Mouse (Mus musculus): ENCODE results near the gene Rcor3. TPM values are rescaled to one million over a fixed set of nuclear protein-coding genes. Genes with fewer than 3 reads are reported as not detected.
A peak's percentile ranks its signal among the peaks of the same experiment; 100 is the strongest.

Rcor3 gene
- polyA plus RNA-seq, 1 experiment from 2014 or later, result 20.1 TPM

DNA sequence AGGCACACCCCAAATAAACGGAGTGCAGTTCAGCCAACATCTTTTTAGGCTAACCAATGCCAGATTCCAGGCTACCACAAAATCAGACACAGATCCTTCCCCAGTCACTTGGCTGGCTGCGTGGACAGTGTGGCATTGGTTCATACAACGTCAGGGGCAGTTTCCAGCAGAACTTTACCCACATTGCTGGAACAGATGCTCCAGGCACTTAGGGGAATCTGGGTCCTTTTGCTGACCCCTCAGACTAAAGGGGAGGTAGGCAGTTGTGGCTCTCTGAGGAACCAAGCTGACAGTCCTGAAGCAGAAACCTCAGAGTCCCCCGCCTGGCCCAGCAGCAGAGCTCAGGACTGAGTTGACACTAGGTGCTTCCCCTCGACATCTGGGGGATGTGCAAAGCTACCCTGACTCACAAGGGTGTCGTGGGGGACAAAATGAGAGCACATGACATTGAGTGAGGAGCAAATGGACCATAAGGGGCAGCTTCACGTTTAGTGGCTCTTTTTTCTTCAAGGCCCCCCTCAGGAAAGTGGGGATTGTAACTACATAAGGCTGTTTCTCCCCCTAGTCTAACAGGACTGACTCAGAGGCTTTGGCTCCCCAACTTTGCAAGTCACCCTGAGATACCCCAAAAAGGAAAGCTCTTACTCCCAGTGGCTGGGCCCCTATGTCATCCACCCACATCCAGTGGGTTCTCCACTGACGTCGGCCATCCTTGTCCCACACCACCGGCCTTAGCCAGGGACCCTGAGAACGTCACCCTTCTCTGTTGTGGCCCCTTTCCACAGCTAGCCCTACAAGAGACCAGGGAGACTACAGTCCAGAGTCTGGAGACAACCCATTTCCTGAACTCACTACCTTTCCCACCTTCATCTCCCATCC is 46.9 kb downstream of the Rcor3 start:
- Histone ChIP-seq H3K27ac (ENCODE audit: low read depth, low read length) (no peak overlapping the region), H3K9ac (ENCODE audit: low read length) (no peak overlapping the region), H3K9me3 (replicated peaks; ENCODE audit: control insufficient read depth, low read length) (no peaks in the 10 kb centered on the region), H3K4me1 (ENCODE audit: control insufficient read depth, insufficient read depth, low read length) (no peaks in the 10 kb centered on the region), H3K27me3 (replicated peaks; ENCODE audit: control insufficient read depth, insufficient read depth, low read length) (peaks cover 13% of the 10 kb centered on the region; the same call in 1 of the 2 replicates), H3K4me3 (ENCODE audit: low read depth, low read length) (no peak overlapping the region), H3K36me3 (ENCODE audit: control insufficient read depth, insufficient read depth, low read length) (no peaks in the 10 kb centered on the region), H3K4me2 (ENCODE audit: low read length) (peak overlapping the region; percentile 85; the same call in 1 of the 2 replicates)
- ATAC-seq (no peak), DNase-seq (ENCODE audit: low spot score) (no peak)
- 79% methylated on average over 11 of the region's 11 CpGs for WGBS

DNA sequence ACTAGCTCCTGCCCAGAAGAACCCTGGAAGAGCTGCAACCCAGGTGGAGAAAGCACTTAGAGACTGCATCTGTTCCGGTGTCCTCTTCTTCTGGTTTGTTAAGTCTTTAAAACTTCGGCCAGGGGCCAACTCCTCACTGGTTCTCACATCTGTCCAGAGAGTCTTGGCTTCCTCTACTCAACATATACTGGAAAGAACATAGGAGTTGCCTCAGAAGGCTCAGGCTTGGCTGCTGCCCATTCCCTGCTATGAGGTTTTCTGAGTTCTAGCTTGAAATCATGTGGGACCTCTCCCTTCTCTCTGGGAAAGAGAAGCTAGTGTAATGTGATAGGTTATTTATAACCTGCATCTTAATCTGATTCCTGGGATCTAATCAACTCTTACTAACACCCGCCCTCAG is 47.6 kb downstream of the Rcor3 start:
- ATAC-seq (no peak), DNase-seq (ENCODE audit: low spot score) (no peak)
- Histone ChIP-seq H3K9me3 (replicated peaks; ENCODE audit: control insufficient read depth, low read length) (no peaks in the 10 kb centered on the region), H3K27me3 (replicated peaks; ENCODE audit: control insufficient read depth, insufficient read depth, low read length) (peaks cover 13% of the 10 kb centered on the region; the same call in 1 of the 2 replicates), H3K4me2 (ENCODE audit: low read length) (no peak overlapping the region), H3K36me3 (ENCODE audit: control insufficient read depth, insufficient read depth, low read length) (no peaks in the 10 kb centered on the region), H3K4me3 (ENCODE audit: low read depth, low read length) (no peak overlapping the region), H3K4me1 (ENCODE audit: control insufficient read depth, insufficient read depth, low read length) (no peaks in the 10 kb centered on the region), H3K9ac (ENCODE audit: low read length) (no peak overlapping the region), H3K27ac (ENCODE audit: low read depth, low read length) (no peak overlapping the region)
- 92% methylated on average over 3 of the region's 3 CpGs for WGBS

DNA sequence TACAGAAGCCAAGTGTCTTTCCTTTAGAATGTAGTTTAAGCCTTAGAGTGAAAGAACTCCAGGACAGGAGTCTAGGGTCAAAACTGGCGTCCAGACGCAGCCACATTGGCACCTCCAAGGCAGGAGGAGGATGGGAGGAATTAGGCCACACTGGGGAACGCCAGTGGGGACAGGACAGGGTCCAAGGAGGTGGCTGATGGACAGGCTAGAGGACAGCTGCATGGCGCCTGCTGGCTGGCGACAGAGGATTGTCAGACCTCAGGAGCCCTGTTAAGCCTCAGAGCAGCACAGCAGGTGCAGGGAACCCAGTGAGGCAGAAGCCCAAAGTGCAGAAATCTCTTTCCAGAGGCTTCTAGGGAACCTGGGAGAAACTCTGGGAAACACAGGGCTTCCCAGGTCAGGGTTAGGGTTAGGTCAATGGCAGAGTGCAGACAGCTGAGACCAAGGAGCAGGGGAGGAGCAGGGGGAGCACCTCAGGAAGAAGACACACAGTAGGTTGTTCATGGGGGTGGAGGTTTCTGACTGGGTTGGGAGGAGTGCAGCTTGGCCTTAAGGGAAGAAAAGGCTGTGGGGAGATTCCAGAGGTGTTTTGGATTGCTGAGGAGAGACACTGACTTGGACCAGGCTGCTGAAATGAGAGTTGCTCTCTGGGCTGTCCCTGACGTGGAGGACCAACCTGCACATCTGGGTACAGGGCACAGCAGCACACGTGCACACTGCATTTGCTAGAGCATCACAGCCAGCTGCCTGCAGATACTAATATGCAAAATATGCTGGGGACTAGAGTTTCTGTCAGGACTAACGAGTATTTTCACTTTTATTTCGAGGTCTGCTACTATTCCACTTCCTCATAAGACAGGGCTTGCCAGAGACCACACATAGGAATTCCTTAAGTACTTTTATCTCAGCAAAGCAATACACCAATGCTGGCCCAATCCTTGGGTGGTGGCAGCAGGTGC is 48.4 kb downstream of the Rcor3 start:
- Histone ChIP-seq H3K9me3 (replicated peaks; ENCODE audit: control insufficient read depth, low read length) (no peaks in the 10 kb centered on the region), H3K27me3 (replicated peaks; ENCODE audit: control insufficient read depth, insufficient read depth, low read length) (peaks cover 13% of the 10 kb centered on the region; the same call in 1 of the 2 replicates), H3K4me2 (ENCODE audit: low read length) (no peak overlapping the region), H3K27ac (ENCODE audit: low read depth, low read length) (no peak overlapping the region), H3K36me3 (ENCODE audit: control insufficient read depth, insufficient read depth, low read length) (no peaks in the 10 kb centered on the region), H3K4me1 (ENCODE audit: control insufficient read depth, insufficient read depth, low read length) (no peaks in the 10 kb centered on the region), H3K9ac (ENCODE audit: low read length) (no peak overlapping the region), H3K4me3 (ENCODE audit: low read depth, low read length) (no peak overlapping the region)
- ATAC-seq (no peak), DNase-seq (ENCODE audit: low spot score) (no peak)
- WGBS, result 58% methylated on average over 9 of the region's 9 CpGs

DNA sequence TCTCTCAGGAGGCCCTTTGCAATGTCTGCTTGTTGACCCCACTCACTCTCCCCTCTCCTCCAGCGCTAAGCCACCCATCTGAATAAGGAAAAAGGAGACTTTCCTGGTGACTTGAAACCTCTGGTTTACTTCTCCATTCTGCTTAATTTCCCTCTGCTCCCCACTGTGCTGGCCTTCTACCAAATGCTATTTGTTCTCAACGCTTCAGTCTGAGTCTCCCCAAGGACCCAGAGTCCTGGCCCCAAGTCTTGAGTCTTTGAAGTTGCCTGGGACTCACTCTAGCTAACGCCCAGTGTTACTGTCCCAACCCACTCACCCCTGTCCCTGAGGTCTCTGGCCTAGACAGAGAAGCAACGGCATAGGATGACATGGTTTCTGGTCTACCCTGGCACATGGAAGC is 49.9 kb downstream of the Rcor3 start:
- H3K9me3 ChIP-seq (replicated peaks; ENCODE audit: control insufficient read depth, low read length), result no peaks in the 10 kb centered on the region
- WGBS, result 79% methylated on average over 4 of the region's 4 CpGs
- H3K4me1 ChIP-seq (ENCODE audit: control insufficient read depth, insufficient read depth, low read length), result no peaks in the 10 kb centered on the region
- H3K27me3 ChIP-seq (replicated peaks; ENCODE audit: control insufficient read depth, insufficient read depth, low read length), result peaks cover 13% of the 10 kb centered on the region; the same call in 1 of the 2 replicates
- ATAC-seq (no peak), DNase-seq (ENCODE audit: low spot score) (no peak)
- H3K4me2 ChIP-seq (ENCODE audit: low read length), result no peak overlapping the region
- H3K36me3 ChIP-seq (ENCODE audit: control insufficient read depth, insufficient read depth, low read length), result no peaks in the 10 kb centered on the region
- no peak overlapping the region for H3K27ac ChIP-seq (ENCODE audit: low read depth, low read length)
- H3K4me3 ChIP-seq (ENCODE audit: low read depth, low read length), result no peak overlapping the region
- no peak overlapping the region for H3K9ac ChIP-seq (ENCODE audit: low read length)

DNA sequence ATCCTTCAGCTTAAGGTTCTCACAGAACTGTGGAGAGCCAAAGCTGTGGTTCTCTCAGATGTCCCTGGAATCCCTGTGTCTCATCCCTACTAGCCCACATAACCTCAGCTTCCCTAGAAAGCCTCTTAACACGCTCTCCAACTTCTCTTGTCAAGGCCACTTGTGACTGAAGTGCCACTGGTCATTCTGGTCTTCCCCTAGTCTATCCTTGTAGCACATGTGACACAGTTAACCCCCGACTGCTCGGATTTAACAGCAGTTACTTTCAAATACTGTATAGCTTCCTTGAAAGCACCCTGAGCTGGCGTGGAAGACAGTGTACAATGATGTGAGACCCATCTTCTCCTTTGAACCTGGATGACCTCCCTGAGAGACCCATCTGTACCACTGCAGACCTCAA is 50.8 kb downstream of the Rcor3 start:
- H3K4me2 ChIP-seq (ENCODE audit: low read length), result no peak overlapping the region
- no peaks in the 10 kb centered on the region for H3K9me3 ChIP-seq (replicated peaks; ENCODE audit: control insufficient read depth, low read length)
- 81% methylated on average over 4 of the region's 4 CpGs for WGBS
- H3K4me3 ChIP-seq (ENCODE audit: low read depth, low read length), result no peak overlapping the region
- no peak overlapping the region for H3K27ac ChIP-seq (ENCODE audit: low read depth, low read length)
- no peaks in the 10 kb centered on the region for H3K4me1 ChIP-seq (ENCODE audit: control insufficient read depth, insufficient read depth, low read length)
- peaks cover 13% of the 10 kb centered on the region; the same call in 1 of the 2 replicates for H3K27me3 ChIP-seq (replicated peaks; ENCODE audit: control insufficient read depth, insufficient read depth, low read length)
- no peak overlapping the region for H3K9ac ChIP-seq (ENCODE audit: low read length)
- no peak for DNase-seq (ENCODE audit: low spot score)
- ATAC-seq, result no peak
- H3K36me3 ChIP-seq (ENCODE audit: control insufficient read depth, insufficient read depth, low read length), result no peaks in the 10 kb centered on the region

DNA sequence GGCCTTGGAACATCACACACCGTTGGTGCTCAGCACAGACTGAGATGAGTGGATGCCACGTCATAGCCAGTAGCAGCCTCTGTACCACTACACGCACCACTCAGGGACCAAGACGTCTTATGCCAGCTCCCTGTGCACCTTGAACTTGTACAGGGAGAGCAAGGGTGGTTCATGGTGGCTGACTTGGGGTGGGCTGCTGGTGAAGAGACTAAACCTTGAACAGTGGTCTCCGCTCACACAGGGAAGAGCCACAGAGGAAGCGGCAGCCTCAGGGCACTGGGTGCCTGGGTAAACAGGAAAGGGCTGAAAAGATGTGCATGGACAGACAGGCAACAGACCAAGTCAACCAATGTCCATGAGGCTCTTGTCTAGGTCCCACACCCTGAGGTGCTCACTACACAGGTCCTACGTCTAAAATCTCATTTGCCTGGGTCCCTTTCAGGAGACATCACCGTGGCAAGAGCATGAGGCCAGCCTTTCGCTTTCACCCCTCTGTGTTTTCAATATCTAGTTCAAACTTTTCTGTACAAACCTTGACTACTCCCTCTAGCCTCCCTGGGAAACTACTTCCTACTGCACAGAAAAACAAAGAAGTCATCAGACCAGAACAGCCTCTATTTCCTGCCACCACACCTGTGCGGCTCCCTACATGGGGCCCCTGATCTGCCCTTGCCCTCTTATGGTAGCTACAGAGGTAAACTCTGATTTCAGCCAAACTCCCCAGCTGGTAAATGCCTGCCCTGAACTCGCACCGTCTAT is 51.4 kb downstream of the Rcor3 start:
- Histone ChIP-seq H3K4me2 (ENCODE audit: low read length) (no peak overlapping the region), H3K4me1 (ENCODE audit: control insufficient read depth, insufficient read depth, low read length) (no peaks in the 10 kb centered on the region), H3K27me3 (replicated peaks; ENCODE audit: control insufficient read depth, insufficient read depth, low read length) (peaks cover 8% of the 10 kb centered on the region; the same call in 1 of the 2 replicates), H3K27ac (ENCODE audit: low read depth, low read length) (no peak overlapping the region), H3K9me3 (replicated peaks; ENCODE audit: control insufficient read depth, low read length) (no peaks in the 10 kb centered on the region), H3K4me3 (ENCODE audit: low read depth, low read length) (no peak overlapping the region), H3K9ac (ENCODE audit: low read length) (no peak overlapping the region), H3K36me3 (ENCODE audit: control insufficient read depth, insufficient read depth, low read length) (no peaks in the 10 kb centered on the region)
- WGBS, result 88% methylated on average over 12 of the region's 12 CpGs
- DNase-seq (ENCODE audit: low spot score) (no peak), ATAC-seq (no peak)

DNA sequence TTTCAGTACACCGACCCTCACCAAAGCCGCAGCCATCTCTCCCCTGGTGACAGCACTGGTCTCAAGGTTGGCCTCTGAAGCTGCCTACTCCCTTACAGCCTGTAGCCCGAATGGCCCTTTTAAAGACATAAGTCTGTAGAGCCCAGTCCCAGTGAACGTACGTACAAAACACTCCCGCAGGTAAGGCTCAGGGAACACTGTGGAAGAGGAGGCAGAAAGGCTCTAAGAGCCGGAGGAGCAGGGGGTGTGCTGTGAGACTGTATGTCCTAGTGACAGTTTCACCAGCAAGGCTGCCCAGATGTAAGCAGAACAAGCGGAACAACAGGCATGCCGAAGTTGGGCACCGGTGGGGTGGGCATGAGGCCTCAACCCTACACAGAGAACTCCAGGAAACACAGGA is 52.6 kb downstream of the Rcor3 start:
- WGBS, result 91% methylated on average over 10 of the region's 10 CpGs
- Histone ChIP-seq H3K4me3 (ENCODE audit: low read depth, low read length) (no peak overlapping the region), H3K9me3 (replicated peaks; ENCODE audit: control insufficient read depth, low read length) (no peaks in the 10 kb centered on the region), H3K27ac (ENCODE audit: low read depth, low read length) (no peak overlapping the region), H3K9ac (ENCODE audit: low read length) (no peak overlapping the region), H3K36me3 (ENCODE audit: control insufficient read depth, insufficient read depth, low read length) (no peaks in the 10 kb centered on the region), H3K4me1 (ENCODE audit: control insufficient read depth, insufficient read depth, low read length) (no peaks in the 10 kb centered on the region), H3K27me3 (replicated peaks; ENCODE audit: control insufficient read depth, insufficient read depth, low read length) (no peaks in the 10 kb centered on the region), H3K4me2 (ENCODE audit: low read length) (no peak overlapping the region)
- DNase-seq (ENCODE audit: low spot score) (no peak), ATAC-seq (no peak)

DNA sequence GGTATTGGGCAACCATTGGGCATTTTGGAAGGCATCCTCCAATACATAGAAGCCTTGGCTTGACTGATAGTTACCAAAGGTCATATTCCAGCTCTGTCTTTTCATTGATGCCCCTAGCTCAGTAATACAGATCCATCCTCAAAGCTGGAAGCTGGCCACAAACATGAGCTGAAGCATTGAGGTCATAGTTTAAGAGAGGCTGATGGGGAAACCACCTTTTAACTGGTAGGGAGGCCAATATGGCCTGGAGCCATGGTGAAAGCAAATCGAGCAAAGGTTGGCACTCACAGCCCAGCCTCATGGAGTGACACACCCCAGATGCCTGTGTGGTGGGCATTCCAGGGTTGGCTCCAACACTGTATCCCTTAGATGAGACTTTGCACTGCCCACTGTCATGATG is 55.2 kb downstream of the Rcor3 start:
- ATAC-seq, result no peak
- Histone ChIP-seq H3K27ac (ENCODE audit: low read depth, low read length) (no peak overlapping the region), H3K4me3 (ENCODE audit: low read depth, low read length) (no peak overlapping the region), H3K4me1 (ENCODE audit: control insufficient read depth, insufficient read depth, low read length) (no peaks in the 10 kb centered on the region), H3K9me3 (replicated peaks; ENCODE audit: control insufficient read depth, low read length) (no peaks in the 10 kb centered on the region), H3K36me3 (ENCODE audit: control insufficient read depth, insufficient read depth, low read length) (no peaks in the 10 kb centered on the region), H3K4me2 (ENCODE audit: low read length) (no peak overlapping the region), H3K9ac (ENCODE audit: low read length) (no peak overlapping the region), H3K27me3 (replicated peaks; ENCODE audit: control insufficient read depth, insufficient read depth, low read length) (no peaks in the 10 kb centered on the region)
- DNase-seq (ENCODE audit: low spot score), result no peak
- WGBS, result 90% methylated on average over 1 of the region's 1 CpGs
